Mouse (Mus musculus) forebrain, postnatal 0 days (tissue): ENCODE measurements around the gene Pigl. TPM values are rescaled to one million over a fixed set of nuclear protein-coding genes. Genes with fewer than 3 reads are reported as not detected.

Source experiments
- ATAC-seq: fragments of 200-750 bp; cut with Nextera tagmentation; 2 replicates; pipeline ENCODE4 v1.8.0; 2017; ENCODE audit warnings: mild to moderate bottlenecking, moderate library complexity
- DNase-seq: peaks from one replicate; pipeline ENCODE4 v3.0.0-alpha.2; 2015
- H3K27ac ChIP-seq: fragments of 300-500 bp; sonication (generic); 2 replicates; pipeline ENCODE4 v1.5.1; 2014; ENCODE audit warnings: low read depth, mild to moderate bottlenecking, antibody characterized with exemption, low read length, moderate library complexity, mixed read lengths
- H3K27me3 ChIP-seq: fragments of 300-500 bp; sonication (generic); 2 replicates; pipeline ENCODE4 v1.6.1; 2014; ENCODE audit warnings: mild to moderate bottlenecking, low read length, mixed read lengths; ENCODE audit not compliant: insufficient read depth
- H3K36me3 ChIP-seq: fragments of 300-500 bp; sonication (generic); 2 replicates; pipeline ENCODE4 v1.6.1; 2014; ENCODE audit warnings: mild to moderate bottlenecking, moderate library complexity; ENCODE audit not compliant: insufficient read depth
- H3K4me1 ChIP-seq: fragments of 300-500 bp; sonication (generic); 2 replicates; pipeline ENCODE4 v1.6.1; 2014; ENCODE audit warnings: antibody characterized with exemption; ENCODE audit not compliant: insufficient read depth
- H3K4me2 ChIP-seq: fragments of 300-500 bp; sonication (generic); 2 replicates; pipeline ENCODE4 v1.6.1; 2014; ENCODE audit warnings: low read depth, mild to moderate bottlenecking, moderate library complexity
- H3K4me3 ChIP-seq: fragments of 300-500 bp; sonication (generic); 2 replicates; pipeline ENCODE4 v1.5.1; 2014; ENCODE audit warnings: low read depth, low read length, mixed read lengths
- H3K9ac ChIP-seq: fragments of 300-500 bp; sonication (generic); 2 replicates; pipeline ENCODE4 v1.6.1; 2014; ENCODE audit warnings: mild to moderate bottlenecking
- H3K9me3 ChIP-seq: fragments of 300-500 bp; sonication (generic); 2 replicates; pipeline ENCODE4 v1.6.1; 2016; ENCODE audit warnings: low read length
- CTCF ChIP-seq: sonication (generic); IDR thresholded peaks from 2 replicates; pipeline ENCODE4 v1.5.1; 2016; ENCODE audit warnings: antibody characterized with exemption, control low read depth, low read depth
- WGBS: fragments of 180-500 bp; shearing (Covaris S2); extraction: QIAGEN DNeasy Blood & Tissue Kit; methylation state at CpG from one replicate; pipeline ENCODE4 v1.1.7; 2014; 5-methylcytosine and 5-hydroxymethylcytosine counted together
- polyA plus RNA-seq: library from polyadenylated mRNA; unstranded; fragments of >200 nt; fragmentation: Nextera tagmentation; extraction: Ambion mirVana; gene quantifications from 2 replicates; pipeline ENCODE4 v1.2.1, GENCODE M21; 2015
- total RNA-seq: library from RNA; depleted of rRNA; stranded (reverse); fragments of >200 nt; gene quantifications from 2 replicates; pipeline ENCODE4 v1.2.3, GENCODE M21; 2014

Pigl gene
- total and polyA plus RNA-seq, 2 experiments from 2014 or later, result 4.8 to 5.9 TPM

DNA sequence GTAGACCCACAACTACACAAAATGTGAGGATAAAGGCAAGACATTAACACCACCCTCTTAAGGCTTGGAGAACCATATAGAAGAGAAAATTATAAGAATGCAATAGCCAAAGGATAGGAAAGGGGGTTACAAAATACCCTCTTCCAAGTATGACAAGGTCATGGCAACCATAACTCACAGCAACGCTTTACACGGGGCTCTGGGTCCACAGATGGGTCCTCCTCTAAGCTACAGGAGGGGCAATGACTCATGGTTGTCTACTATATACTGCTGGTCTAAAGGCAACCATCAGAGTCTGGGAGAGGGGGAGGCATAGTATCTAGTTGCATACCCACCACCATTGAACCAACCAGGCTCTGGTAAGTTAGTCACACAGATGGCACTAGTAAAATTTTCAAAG, 26.0 kb upstream of the Pigl start:
- Histone ChIP-seq H3K9me3 (no peaks in the 10 kb centered on the region), H3K36me3 (peaks cover 19% of the 10 kb centered on the region), H3K27ac (no peak overlapping the region), H3K4me1 (no peaks in the 10 kb centered on the region), H3K9ac (no peak overlapping the region), H3K4me2 (no peak overlapping the region), H3K4me3 (no peak overlapping the region), H3K27me3 (no peaks in the 10 kb centered on the region)
- no peak for DNase-seq
- no peak for TF ChIP-seq CTCF
- ATAC-seq, result no peak
- WGBS, result 99% methylated on average over 2 of the region's 2 CpGs

DNA sequence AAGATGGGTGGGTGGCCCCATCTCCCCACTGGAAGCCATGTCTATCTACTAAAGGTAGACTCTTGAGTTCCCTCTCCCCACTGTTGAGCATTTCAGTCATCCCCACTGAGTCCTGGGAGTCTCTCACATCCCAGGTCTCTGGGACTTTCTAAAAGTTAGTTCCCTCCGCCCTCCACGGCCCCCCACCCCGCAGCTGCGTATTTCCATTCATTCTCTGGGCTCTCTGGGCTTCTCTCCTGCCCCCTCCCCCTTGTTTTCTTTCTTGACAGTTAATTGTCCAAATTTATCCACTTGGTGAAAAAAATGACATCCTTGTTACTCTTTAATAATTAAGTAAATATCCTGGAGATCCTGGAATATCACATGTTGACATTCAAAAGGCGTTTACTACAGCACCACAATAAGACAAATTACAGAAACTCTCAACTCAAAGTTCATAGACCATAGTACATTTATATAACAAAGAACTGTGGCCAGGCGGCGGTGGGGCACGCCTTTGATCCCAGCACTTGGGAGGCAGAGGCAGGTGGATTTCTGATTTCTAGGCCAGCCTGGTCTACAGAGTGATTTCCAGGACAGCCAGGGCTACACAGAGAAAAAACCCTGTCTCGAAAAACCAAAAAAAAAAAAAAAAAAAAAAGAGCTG, 17.5 kb upstream of the Pigl start:
- Histone ChIP-seq H3K27ac (no peak overlapping the region), H3K4me2 (no peak overlapping the region), H3K27me3 (no peaks in the 10 kb centered on the region), H3K4me1 (no peaks in the 10 kb centered on the region), H3K9me3 (no peaks in the 10 kb centered on the region), H3K9ac (no peak overlapping the region), H3K36me3 (no peaks in the 10 kb centered on the region; the same call in 1 of the 2 replicates), H3K4me3 (no peak overlapping the region)
- 92% methylated on average over 9 of the region's 9 CpGs for WGBS
- ATAC-seq, result no peak
- DNase-seq, result no peak
- no peak for TF ChIP-seq CTCF

DNA sequence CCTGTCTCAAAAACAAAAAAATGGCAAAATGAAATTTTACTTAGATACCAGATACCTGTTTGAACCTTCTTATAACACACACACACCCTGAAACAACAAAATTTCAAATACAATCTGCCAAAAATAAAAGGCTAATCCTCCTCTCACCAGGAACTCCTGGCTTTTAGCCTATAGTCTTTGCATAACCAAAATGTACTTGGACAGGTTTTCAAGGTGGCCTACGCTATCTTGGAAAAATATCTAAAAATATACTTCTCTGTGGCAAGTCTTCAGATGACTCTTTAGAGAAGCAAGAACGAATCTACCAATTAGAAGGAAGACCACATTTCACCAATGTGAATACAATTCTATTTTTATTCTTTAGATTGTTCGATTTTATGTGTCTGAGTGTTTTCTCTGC, 12.5 kb upstream of the Pigl start:
- ATAC-seq (no peak), DNase-seq (no peak)
- Histone ChIP-seq H3K4me3 (no peak overlapping the region), H3K27me3 (no peaks in the 10 kb centered on the region), H3K4me2 (no peak overlapping the region), H3K4me1 (no peaks in the 10 kb centered on the region), H3K9me3 (no peaks in the 10 kb centered on the region), H3K36me3 (0 out of 2 replicates have a peak, but pooled peaks cover 3% of the 10 kb centered on the region), H3K27ac (no peak overlapping the region), H3K9ac (no peak overlapping the region)
- WGBS, result 89% methylated on average over 3 of the region's 3 CpGs
- no peak for TF ChIP-seq CTCF

DNA sequence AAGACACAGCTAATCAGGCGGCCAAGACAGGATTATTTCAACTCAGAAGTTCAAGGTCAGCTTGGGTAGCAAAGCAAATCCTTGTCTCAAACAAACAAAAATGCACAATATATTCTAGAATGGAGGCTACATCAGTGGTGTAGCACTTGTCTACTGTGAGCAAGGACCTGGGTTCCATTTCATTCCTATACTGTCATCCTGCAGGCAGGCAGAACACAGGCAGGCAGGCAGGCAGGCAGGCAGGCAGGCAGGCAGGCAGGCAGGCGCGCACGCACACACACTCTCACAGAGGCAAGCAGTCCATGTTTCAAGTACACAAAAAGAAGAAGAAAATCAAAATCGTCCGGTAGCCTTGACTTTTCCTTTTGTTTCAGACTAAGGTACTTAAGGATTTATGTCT, 9.3 kb upstream of the Pigl start:
- Histone ChIP-seq H3K4me3 (no peak overlapping the region), H3K9ac (no peak overlapping the region), H3K4me1 (no peaks in the 10 kb centered on the region), H3K36me3 (0 out of 2 replicates have a peak, but pooled peaks cover 4% of the 10 kb centered on the region), H3K9me3 (no peaks in the 10 kb centered on the region), H3K27me3 (no peaks in the 10 kb centered on the region), H3K4me2 (no peak overlapping the region), H3K27ac (no peak overlapping the region)
- ATAC-seq, result no peak
- no peak for TF ChIP-seq CTCF
- no peak for DNase-seq
- 90% methylated on average over 6 of the region's 6 CpGs for WGBS

DNA sequence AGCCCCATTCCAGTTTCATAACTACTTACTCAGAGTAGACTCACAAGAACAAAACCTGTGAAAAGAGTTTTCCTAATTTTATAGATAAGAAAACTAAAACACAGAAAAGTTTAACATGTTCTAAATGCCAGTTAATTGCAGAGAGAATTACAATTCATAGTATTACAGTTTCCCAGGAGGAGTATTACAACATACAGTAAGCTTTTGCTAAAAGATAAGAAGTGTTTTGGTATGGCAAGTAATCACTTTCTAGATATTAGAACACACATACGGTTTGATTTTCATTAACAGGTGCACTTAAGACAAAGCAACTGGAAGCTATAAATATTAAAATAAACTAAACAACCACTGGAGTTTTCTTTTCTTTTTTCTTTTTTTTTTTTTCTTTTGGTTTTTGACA, 3.1 kb upstream of the Pigl start:
- WGBS, result 64% methylated on average over 1 of the region's 1 CpGs
- H3K9ac ChIP-seq, result no peak overlapping the region

DNA sequence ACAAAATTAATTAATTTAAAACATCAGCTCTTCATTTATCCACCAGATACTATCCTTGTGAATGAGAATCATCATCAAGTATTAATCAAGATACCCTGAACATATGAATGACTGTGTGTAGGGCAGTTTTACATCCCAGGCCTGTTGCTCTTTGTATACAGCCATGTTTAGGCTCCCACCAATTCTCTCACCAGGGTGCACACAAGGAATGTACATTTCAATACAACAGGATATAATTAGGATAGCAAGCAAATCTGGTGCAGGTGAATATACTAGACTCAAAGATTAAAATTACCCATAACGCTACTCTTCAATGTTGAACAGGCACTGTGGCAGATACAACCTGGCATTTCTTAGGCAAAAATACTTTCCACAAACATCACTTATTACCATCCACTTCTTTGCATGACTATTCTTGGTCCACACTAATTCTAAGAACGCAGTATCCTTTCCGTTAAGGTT, 2.2 kb upstream of the Pigl start:
- Histone ChIP-seq H3K4me2 (peak overlapping the region; percentile 78), H3K4me1 (peaks cover 12% of the 10 kb centered on the region), H3K9me3 (no peaks in the 10 kb centered on the region), H3K27ac (no peak overlapping the region), H3K27me3 (no peaks in the 10 kb centered on the region), H3K9ac (peak overlapping the region; percentile 96), H3K36me3 (no peaks in the 10 kb centered on the region), H3K4me3 (peak overlapping the region; percentile 99)
- no peak for TF ChIP-seq CTCF
- ATAC-seq, result no peak
- DNase-seq, result no peak
- WGBS, result 1% methylated on average over 3 of the region's 3 CpGs

More for the DNA sequence above, 3.1 kb upstream of the Pigl start:
- DNase-seq (no peak), ATAC-seq (no peak)
- H3K27ac ChIP-seq, result no peak overlapping the region
- H3K4me1 ChIP-seq, result peaks cover 12% of the 10 kb centered on the region
- H3K36me3 ChIP-seq, result 0 out of 2 replicates have a peak, but pooled peaks cover 4% of the 10 kb centered on the region
- no peaks in the 10 kb centered on the region for H3K27me3 ChIP-seq
- TF ChIP-seq CTCF, result no peak
- no peak overlapping the region for H3K4me3 ChIP-seq
- no peak overlapping the region for H3K4me2 ChIP-seq
- no peaks in the 10 kb centered on the region for H3K9me3 ChIP-seq

DNA sequence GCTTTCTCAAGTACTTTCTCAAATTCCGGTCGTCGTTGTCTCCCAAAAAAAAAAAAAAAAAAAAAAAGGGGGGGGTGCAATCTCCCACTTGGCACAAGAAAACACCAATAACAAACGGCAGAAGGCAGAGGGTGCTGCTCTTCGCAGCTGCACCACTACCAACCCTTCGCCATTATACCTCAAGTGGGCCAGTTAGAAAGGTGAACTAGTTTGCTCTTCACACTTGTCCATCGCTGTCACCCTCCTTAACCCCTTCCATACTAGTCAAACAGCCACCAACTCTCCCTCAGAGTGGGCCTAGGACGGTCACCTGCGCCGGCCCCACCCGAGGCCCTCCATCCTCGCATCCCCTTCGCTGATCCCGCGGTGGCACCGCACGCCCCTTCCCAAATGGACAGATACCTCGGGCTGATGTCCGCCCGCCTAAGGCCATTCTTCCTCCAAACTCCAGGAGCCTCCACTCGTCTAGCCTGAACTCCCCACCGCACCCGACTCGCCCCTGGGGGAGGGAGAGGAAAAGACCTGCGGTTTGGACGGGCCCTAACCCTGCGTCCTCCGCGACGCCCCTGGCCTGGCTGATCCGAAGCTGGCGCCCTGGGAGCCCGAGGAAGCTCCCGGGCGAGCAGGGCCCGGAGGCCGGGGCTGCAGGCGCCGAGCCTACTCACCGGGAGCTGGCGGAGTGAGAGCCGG, 1.6 kb upstream of the Pigl start:
- ATAC-seq (peak; percentile 59), DNase-seq (peak; percentile 65)
- peak; percentile 49 for TF ChIP-seq CTCF
- Histone ChIP-seq H3K4me1 (peaks cover 12% of the 10 kb centered on the region), H3K36me3 (no peaks in the 10 kb centered on the region), H3K4me3 (peak overlapping the region; percentile 99), H3K27ac (peak overlapping the region; percentile 95), H3K9ac (peak overlapping the region; percentile 96), H3K9me3 (no peaks in the 10 kb centered on the region), H3K27me3 (no peaks in the 10 kb centered on the region), H3K4me2 (peak overlapping the region; percentile 78)
- under 1% methylated on average over 41 of the region's 42 CpGs for WGBS
